Mouse (Mus musculus) MN1 (cell line): ENCODE measurements around the gene Olfr1042.
"Not testable (repeated sequence)": the region's sequence is repeated elsewhere in the genome, so short reads cannot be mapped to it uniquely, and the experiment has no call there.

ENCODE experiments used
- DNase-seq: peaks from one replicate; pipeline ENCODE4 v3.0.0-alpha.2; 2016; ENCODE audit warnings: low spot score

Olfr1042 gene

GRCm38 (mm10) chr2:86161738-86162137 is at the start of gene Olfr1042:
Gene Olfr1042, minus strand, starts transcription at chr2:86161838.
- no peak for DNase-seq

- no peak for DNase-seq
Observed at GRCm38 (mm10) chr2:86202909-86203308, 41.3 kb upstream of the Olfr1042 start, which contains the start of gene Olfr1045. Gene Olfr1045, minus strand, starts transcription at chr2:86203009.

- DNase-seq, result no peak
Observed at GRCm38 (mm10) chr2:86195863-86196262, 34.2 kb upstream of the Olfr1042 start.

- DNase-seq, result no peak
Observed at GRCm38 (mm10) chr2:86185583-86185982, 23.9 kb upstream of the Olfr1042 start, which contains the start of gene Olfr52. Gene Olfr52, minus strand, starts transcription at chr2:86185683.

- no peak for DNase-seq
Observed at GRCm38 (mm10) chr2:86179950-86180349, 18.3 kb upstream of the Olfr1042 start.

- DNase-seq, result no peak
Observed at GRCm38 (mm10) chr2:86177720-86178119, 16.1 kb upstream of the Olfr1042 start, which contains the start of gene Olfr1044. Gene Olfr1044, minus strand, starts transcription at chr2:86177820.

- DNase-seq, result not testable (repeated sequence)
Observed at GRCm38 (mm10) chr2:86175422-86175821, 13.8 kb upstream of the Olfr1042 start.

GRCm38 (mm10) chr2:86167422-86167821 is 5.8 kb upstream of the Olfr1042 start, which contains the start of gene Olfr1043:
Gene Olfr1043, minus strand, starts transcription at chr2:86167522.
- DNase-seq, result no peak

GRCm38 (mm10) chr2:86146632-86147031 is 15.0 kb downstream of the Olfr1042 start, which contains the start of gene Olfr1040:
Gene Olfr1040, minus strand, starts transcription at chr2:86146732.
- DNase-seq, result no peak

- DNase-seq, result no peak
Observed at GRCm38 (mm10) chr2:86135828-86136227, 25.8 kb downstream of the Olfr1042 start, which contains the start of gene Olfr1039. Gene Olfr1039, minus strand, starts transcription at chr2:86135928.
